Mouse (Mus musculus): ENCODE measurements around the gene Ggt6.

GRCm38 (mm10) chr11:72464821-72465220, 29.5 kb downstream of the Ggt6 start:
- TF ChIP-seq CTCF (IDR thresholded peaks at IDR 0.05), result no peak
- TF ChIP-seq EP300 (IDR thresholded peaks at IDR 0.05; ENCODE audit: insufficient read depth, low read depth, low read length), result no peak
- TF ChIP-seq POLR2A (IDR thresholded peaks at IDR 0.05; ENCODE audit: insufficient read depth, low read depth, low read length), result no peak
